28 mouse cellular contexts compared by ENCODE assay signal in the genomic region with DNA sequence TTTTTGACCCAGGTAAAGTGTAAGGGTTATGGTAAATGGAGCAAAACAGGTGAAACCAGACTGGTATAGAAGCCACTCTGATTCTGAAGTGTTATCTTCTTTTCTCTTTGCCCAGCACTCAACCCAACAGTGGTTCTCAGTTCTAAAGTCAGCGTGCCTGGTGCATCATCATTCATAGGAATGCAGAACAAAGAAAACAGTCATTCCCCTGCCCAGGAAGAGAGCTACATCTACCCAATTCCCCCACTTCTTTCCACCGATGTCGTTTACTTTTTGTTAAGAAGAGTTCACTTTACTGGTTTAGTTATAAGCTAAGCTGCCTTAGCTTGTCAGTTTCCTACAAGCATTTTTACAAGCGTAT.
"Had no signal": no experiment of that assay in that cellular context is flagged by ENCODE, and none has a peak within 500 bp of the region (broad histone marks: within the 10 kb centered on the region; RNA-seq: fewer than 3 reads in every experiment).

No protein-coding gene starts in this region.

- DNase-seq: left cerebral cortex, postnatal 4 days; liver; liver, embryonic 13.5 days; liver, postnatal 0 days; lung, adult 18-20 months; lung, adult 2 months; lung, embryonic 14.5 days; lung, postnatal 10 days; lung, postnatal 14 days; lung, postnatal 36 days; lung, postnatal 4 days had no signal

- H3K4me2 ChIP-seq: limb, embryonic 12.5 days; limb, embryonic 13.5 days; limb, embryonic 15.5 days; liver, embryonic 11.5 days; liver, embryonic 12.5 days; liver, embryonic 13.5 days; liver, embryonic 15.5 days; lung, embryonic 14.5 days; lung, embryonic 15.5 days; midbrain, embryonic 11.5 days; midbrain, embryonic 12.5 days; midbrain, embryonic 13.5 days; midbrain, embryonic 15.5 days; neural tube, embryonic 12.5 days had no signal

- ATAC-seq: liver, embryonic 12.5 days; liver, postnatal 0 days; lung, postnatal 0 days; midbrain, embryonic 13.5 days; midbrain, embryonic 15.5 days; midbrain, embryonic 16.5 days had no signal

- H3K4me3 ChIP-seq: limb, embryonic 10.5 days; limb, embryonic 12.5 days; limb, embryonic 13.5 days; limb, embryonic 15.5 days; liver, embryonic 12.5 days; liver, embryonic 13.5 days; liver, embryonic 15.5 days; lung, embryonic 15.5 days; megakaryocyte, embryonic 14.5 days; midbrain, embryonic 10.5 days; midbrain, embryonic 12.5 days; midbrain, embryonic 13.5 days; midbrain, embryonic 15.5 days; neural tube, embryonic 12.5 days had no signal

- H3K36me3 ChIP-seq: limb, embryonic 10.5 days; limb, embryonic 12.5 days; limb, embryonic 13.5 days; limb, embryonic 15.5 days; liver, embryonic 12.5 days; liver, embryonic 13.5 days; liver, embryonic 15.5 days; lung, embryonic 15.5 days; midbrain, embryonic 10.5 days; midbrain, embryonic 12.5 days; midbrain, embryonic 13.5 days; midbrain, embryonic 15.5 days; neural tube, embryonic 12.5 days had no signal

- H3K27me3 ChIP-seq: limb, embryonic 13.5 days; limb, embryonic 15.5 days; liver, embryonic 12.5 days; liver, embryonic 13.5 days; liver, embryonic 15.5 days; lung, embryonic 15.5 days; megakaryocyte, embryonic 14.5 days; midbrain, embryonic 12.5 days; midbrain, embryonic 13.5 days; midbrain, embryonic 15.5 days; neural tube, embryonic 12.5 days had no signal
